Mouse (Mus musculus): ENCODE results near the gene Ctdspl.
A peak's percentile ranks its signal among the peaks of the same experiment; 100 is the strongest.

The Ctdspl gene

GRCm38 (mm10) chr9:118991750-118992585, 65.7 kb downstream of the Ctdspl start:
- no peak for DNase-seq

DNA sequence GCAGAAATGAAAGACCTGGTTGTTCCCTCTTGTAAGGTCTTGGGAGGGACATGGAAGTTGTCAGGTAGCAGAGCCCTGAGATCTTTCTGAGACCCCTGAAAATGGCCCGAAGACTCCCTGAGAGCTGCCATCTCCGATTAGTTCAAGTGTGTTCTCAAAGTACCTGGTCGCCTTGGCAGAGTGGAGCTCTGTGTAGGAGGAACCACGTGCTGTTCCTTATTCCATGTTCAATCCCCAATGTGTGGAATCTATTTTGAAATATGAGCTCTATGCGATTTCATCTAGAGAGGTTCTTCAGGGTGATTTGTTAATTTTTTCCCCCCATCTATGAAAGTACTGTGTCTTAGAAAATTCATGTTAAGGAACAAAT, 66.3 kb downstream of the Ctdspl start:
- DNase-seq = no peak

DNA sequence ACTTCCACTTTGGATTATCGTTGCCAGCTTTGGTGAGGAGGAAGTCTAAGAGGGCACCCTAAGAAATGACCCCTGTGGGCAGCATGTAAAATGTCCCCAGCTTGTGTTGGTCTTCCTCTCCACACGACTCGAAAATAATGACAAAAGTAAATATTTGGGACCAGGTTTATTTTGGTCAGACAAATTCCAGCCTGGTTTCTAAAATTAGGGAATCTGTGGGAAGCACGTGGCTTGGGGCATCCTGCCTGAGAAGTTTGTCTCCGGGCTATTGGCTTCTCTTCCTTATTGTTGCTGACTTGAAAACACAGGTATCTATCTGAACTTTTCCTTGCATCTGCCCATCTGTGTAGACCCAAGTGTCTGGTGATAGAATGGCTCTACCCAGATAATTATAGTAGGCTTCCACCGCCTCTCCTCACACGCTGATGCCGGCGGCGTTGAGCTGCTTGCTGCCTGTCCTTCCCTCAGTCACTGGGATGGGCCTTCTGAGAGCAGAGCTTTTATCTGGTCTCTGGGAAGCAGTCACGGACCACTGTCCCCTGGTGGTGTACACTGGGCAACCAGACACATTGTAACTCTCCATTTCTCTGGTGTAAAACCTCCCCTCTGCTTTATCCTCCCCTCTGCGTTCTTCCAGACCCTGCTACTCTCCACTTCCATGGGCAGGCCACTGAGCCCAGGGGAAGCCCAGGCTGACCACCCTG, 68.4 kb downstream of the Ctdspl start:
- no peak for DNase-seq

GRCm38 (mm10) chr9:118995539-118995938, 69.3 kb downstream of the Ctdspl start:
- DNase-seq = no peak

DNA sequence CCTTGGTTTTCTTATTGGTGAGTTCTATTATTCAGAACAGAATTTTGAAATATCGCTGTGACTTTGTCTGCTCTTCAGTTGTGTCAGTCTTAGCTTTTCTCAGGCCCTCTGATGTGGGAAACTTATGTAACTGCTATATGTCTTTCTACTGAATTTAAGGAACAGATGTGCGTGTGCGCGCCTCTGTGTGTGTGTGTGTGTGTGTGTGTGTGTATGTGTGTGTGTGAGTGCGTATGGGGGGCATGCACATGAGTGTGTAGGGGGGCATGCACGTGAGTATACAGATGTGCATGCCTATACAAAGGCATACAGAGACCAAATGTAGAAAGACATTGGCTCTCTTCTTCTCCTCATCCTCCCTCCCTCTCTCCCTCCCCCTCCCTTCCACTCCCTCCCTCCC, 71.0 kb downstream of the Ctdspl start:
- no peak for DNase-seq

GRCm38 (mm10) chr9:119000196-119000595, 73.9 kb downstream of the Ctdspl start:
- no peak for DNase-seq

DNA sequence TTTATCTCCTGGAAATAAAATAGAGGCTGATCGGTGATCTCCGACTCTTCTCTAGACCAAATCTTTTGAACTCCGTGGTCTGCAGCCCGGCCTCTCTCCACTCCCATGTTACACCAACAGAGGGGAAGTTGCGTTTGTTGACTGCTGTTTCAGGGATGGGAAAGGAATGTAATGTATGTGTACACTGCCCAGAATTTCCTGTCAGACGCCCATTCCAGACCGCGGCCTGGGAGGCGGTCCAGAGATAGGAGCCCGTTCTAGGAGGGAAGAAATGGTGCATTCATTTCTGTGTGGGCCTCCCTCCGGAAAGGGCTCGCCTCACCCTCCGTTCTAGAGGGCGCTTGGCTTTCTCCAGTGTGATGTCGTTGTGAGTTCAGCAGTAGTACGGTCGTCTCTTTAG, 76.0 kb downstream of the Ctdspl start:
- DNase-seq = no peak

GRCm38 (mm10) chr9:119003990-119004702, 77.9 kb downstream of the Ctdspl start:
- no peak for DNase-seq

DNA sequence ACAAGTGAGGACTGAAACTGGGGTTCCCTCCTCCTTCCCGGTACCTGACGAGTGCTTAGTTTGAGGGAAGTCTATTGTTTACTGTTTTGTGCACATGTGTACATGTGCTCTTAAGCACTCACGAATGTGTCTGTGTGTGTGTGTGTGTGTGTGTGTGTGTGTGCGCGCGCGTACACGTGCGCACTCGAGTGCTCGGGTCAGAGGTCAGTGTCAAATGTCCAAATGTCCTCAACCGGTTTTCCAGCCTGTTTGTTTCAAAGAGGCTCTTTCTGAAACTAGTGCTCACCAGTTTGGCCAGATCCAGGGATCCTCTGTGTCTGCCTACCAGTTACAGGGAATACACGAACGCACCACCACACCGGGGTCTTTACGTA, 78.4 kb downstream of the Ctdspl start:
- no peak for DNase-seq

GRCm38 (mm10) chr9:119005303-119006029, 79.2 kb downstream of the Ctdspl start:
- DNase-seq = no peak

DNA sequence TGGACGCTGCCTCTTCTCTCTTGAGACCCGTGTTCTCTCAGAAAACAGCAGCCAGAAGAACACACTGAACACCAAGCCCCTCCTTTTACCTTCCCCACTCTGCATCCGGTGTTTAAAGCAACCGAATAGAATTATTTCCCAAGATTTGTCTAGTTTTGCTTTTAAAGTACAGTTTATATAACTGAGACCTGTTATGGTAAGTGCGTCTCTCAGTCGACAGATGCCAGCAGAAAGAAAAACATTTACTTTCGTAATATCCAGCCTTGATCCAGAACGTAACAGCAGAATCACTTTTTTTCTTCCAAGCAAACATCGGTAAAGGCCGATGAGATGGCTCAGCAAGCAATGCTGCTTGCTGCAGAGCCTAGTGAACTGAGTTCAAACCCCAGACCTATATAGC, 81.0 kb downstream of the Ctdspl start:
- no peak for DNase-seq

- DNase-seq = no peak
Measured at GRCm38 (mm10) chr9:119008871-119009270, 82.6 kb downstream of the Ctdspl start.

GRCm38 (mm10) chr9:119010156-119010710, 84.0 kb downstream of the Ctdspl start:
- DNase-seq = no peak

DNA sequence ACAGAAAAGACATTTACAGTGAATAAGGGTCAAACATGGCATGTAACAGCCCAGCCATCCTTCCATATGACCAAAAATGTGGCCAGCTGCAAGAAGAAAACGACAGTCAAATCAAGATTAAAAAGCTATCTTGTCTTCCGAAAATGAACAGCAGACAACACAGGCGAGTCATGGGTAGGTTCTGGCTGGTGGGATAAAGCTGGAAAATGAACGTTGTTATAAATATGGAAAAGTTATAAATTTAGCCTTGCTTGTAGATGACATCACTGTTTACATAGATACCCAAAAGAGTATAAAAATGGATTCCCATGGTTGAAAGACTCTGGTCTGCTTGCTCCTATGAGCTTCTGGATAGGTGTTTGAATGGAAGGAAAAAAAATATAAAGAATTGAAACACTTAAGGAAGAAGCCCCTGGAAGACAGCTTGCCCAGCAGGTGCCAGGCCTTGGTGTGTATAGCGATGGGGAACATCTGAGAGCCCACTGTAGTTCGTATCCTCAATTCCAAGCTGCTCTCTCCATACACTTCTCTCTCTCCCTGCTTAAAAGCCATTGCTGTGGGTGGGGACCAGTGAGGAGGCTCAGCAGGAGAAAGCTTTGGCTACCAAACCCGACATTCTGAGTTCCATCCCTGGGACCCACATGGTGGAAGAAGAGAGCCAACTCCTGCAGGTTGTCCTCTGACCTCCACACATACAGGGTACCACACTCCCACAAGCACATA, 90.7 kb downstream of the Ctdspl start:
- no peak for DNase-seq

- no peak for DNase-seq
Measured at GRCm38 (mm10) chr9:119021731-119022130, 95.5 kb downstream of the Ctdspl start.

DNA sequence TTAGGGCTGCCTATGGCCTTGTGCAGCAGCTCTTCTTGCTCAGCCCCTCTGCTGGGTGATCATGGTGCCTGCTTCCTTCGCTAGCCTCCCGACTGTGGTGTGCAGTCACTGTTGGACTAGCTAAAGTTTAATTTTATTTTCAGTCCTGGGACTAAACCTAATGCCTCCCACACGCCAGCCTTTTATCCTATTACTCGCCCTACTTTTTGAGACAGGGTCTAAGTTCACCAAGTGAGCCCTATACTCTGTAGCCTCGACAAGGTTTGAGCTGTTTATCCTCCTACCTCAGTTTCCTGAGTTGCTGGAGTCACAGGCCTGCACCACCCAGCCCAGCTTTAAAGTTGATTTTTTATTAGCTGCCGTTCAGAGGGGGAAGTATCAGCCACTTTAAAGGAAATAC, 99.0 kb downstream of the Ctdspl start:
- no peak for DNase-seq

- no peak for DNase-seq
Measured at GRCm38 (mm10) chr9:119025832-119026331, 99.6 kb downstream of the Ctdspl start.

DNA sequence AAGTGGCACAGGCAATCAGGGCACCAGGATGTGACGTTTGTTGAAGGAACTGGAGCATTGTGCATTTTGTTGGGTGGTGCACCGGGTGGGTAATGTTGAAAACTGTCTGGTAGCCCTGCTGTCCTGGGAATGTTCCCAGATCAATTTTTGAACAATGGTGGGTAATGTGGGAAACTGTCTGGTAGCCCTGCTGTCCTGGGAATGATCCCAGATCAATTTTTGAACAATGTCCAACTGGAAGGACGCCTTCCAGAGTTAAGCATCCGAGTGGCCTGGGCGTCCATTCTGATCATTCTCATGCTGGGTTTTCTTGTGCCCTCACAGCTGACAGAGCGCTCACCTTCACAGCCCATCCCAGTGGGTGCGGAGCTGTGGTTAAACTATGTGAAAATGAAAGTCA, 101.1 kb downstream of the Ctdspl start:
- no peak for DNase-seq

- no peak for DNase-seq
Measured at GRCm38 (mm10) chr9:119028226-119029195, 102.3 kb downstream of the Ctdspl start.

DNA sequence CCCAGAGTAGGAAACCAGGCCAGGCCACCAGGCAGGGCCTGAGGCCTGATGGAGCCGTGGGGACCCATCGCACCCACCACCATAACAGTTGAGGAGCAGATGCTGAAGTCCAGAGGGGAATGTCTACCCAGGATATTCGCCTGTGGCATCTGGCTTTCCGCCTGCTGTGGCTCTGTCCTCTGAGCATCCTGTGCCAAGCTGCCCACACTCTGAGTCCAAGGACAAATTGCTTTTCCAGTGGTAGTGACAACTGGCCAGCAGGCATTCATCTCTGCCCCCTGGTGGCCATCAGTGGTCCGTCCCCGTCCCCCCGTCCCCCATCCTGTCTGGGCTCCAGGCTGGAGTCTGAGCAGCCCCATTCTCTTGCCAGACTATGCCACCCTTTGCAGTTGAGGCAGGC, 103.3 kb downstream of the Ctdspl start:
- peak; percentile 74 for DNase-seq

GRCm38 (mm10) chr9:119031038-119031437, 104.8 kb downstream of the Ctdspl start:
- DNase-seq = no peak
